Mouse (Mus musculus) intestine, embryonic 16.5 days (tissue): ENCODE measurements around the gene Ppp2r3d. TPM values are rescaled to one million over a fixed set of nuclear protein-coding genes. Genes with fewer than 3 reads are reported as not detected.

ENCODE experiments used
- ATAC-seq: fragments of 200-750 bp; cut with Nextera tagmentation; 2 replicates; pipeline ENCODE4 v1.8.0; 2017; ENCODE audit warnings: moderate TSS enrichment, moderate library complexity
- H3K27ac ChIP-seq: fragments of 300-500 bp; sonication (generic); 2 replicates; pipeline ENCODE4 v1.5.1; 2014; ENCODE audit warnings: mild to moderate bottlenecking, low read length
- H3K27me3 ChIP-seq: fragments of 300-500 bp; sonication (generic); replicated peaks from 2 replicates; pipeline ENCODE4 v1.6.1; 2014; ENCODE audit warnings: low read length, control low read depth, mixed read lengths; ENCODE audit not compliant: control insufficient read depth, insufficient read depth
- H3K36me3 ChIP-seq: fragments of 300-500 bp; sonication (generic); 2 replicates; pipeline ENCODE4 v1.6.1; 2014; ENCODE audit warnings: low read length, control low read depth; ENCODE audit not compliant: control insufficient read depth, insufficient read depth
- H3K4me1 ChIP-seq: fragments of 300-500 bp; sonication (generic); 2 replicates; pipeline ENCODE4 v1.6.1; 2014; ENCODE audit warnings: low read length, control low read depth, mixed read lengths; ENCODE audit not compliant: control insufficient read depth, insufficient read depth
- H3K4me2 ChIP-seq: fragments of 300-500 bp; sonication (generic); 2 replicates; pipeline ENCODE4 v1.6.1; 2014; ENCODE audit warnings: low read depth, low read length, control low read depth
- H3K4me3 ChIP-seq: fragments of 300-500 bp; sonication (generic); 2 replicates; pipeline ENCODE4 v1.5.1; 2014; ENCODE audit warnings: mild to moderate bottlenecking, low read length
- H3K9ac ChIP-seq: fragments of 300-500 bp; sonication (generic); 2 replicates; pipeline ENCODE4 v1.6.1; 2014; ENCODE audit warnings: low read depth, low read length
- H3K9me3 ChIP-seq: fragments of 300-500 bp; sonication (generic); 2 replicates; pipeline ENCODE4 v1.6.1; 2016; ENCODE audit warnings: low read length, control low read depth; ENCODE audit not compliant: control insufficient read depth
- WGBS: fragments of 180-500 bp; shearing (Covaris S2); extraction: QIAGEN DNeasy Blood & Tissue Kit; methylation state at CpG from one replicate; pipeline ENCODE4 v1.1.7; 2014; 5-methylcytosine and 5-hydroxymethylcytosine counted together
- polyA plus RNA-seq: library from polyadenylated mRNA; unstranded; fragments of >200 nt; fragmentation: Nextera tagmentation; extraction: Ambion mirVana; gene quantifications from 2 replicates; pipeline ENCODE4 v1.2.1, GENCODE M21; 2015

Ppp2r3d gene
- polyA plus RNA-seq, 1 experiment from 2014 or later, result 138 TPM

GRCm38 (mm10) chr9:124422427-124422826, 54.3 kb downstream of the Ppp2r3d start:
- H3K27me3 ChIP-seq, result no peaks in the 10 kb centered on the region
- WGBS, result 2% methylated on average over 23 of the region's 25 CpGs
- no peaks in the 10 kb centered on the region for H3K4me1 ChIP-seq
- H3K9ac ChIP-seq, result peak overlapping the region; percentile 75
- H3K4me2 ChIP-seq, result peak overlapping the region; percentile 81
- H3K4me3 ChIP-seq, result peak overlapping the region; percentile 72
- H3K27ac ChIP-seq, result peak overlapping the region; percentile 99
- H3K36me3 ChIP-seq, result no peaks in the 10 kb centered on the region
- peak; percentile 0; the same call in 1 of the 2 replicates for ATAC-seq
- H3K9me3 ChIP-seq, result no peaks in the 10 kb centered on the region

GRCm38 (mm10) chr9:124412921-124413320, 63.8 kb downstream of the Ppp2r3d start:
- Histone ChIP-seq H3K9me3 (no peaks in the 10 kb centered on the region), H3K4me2 (no peak overlapping the region), H3K36me3 (no peaks in the 10 kb centered on the region), H3K9ac (no peak overlapping the region), H3K4me3 (no peak overlapping the region), H3K27ac (no peak overlapping the region), H3K27me3 (no peaks in the 10 kb centered on the region), H3K4me1 (no peaks in the 10 kb centered on the region)
- ATAC-seq, result no peak

- Histone ChIP-seq H3K27ac (no peak overlapping the region), H3K27me3 (no peaks in the 10 kb centered on the region), H3K9ac (no peak overlapping the region), H3K4me2 (no peak overlapping the region), H3K36me3 (no peaks in the 10 kb centered on the region), H3K9me3 (no peaks in the 10 kb centered on the region), H3K4me1 (no peaks in the 10 kb centered on the region), H3K4me3 (no peak overlapping the region)
- 47% methylated on average over 1 of the region's 1 CpGs for whole genome bisulfite sequencing
- no peak for ATAC-seq
Measured at GRCm38 (mm10) chr9:124411553-124411952, 65.1 kb downstream of the Ppp2r3d start.

GRCm38 (mm10) chr9:124408564-124408963, 68.1 kb downstream of the Ppp2r3d start:
- Histone ChIP-seq H3K4me3 (no peak overlapping the region), H3K9me3 (no peaks in the 10 kb centered on the region), H3K27ac (no peak overlapping the region), H3K9ac (no peak overlapping the region), H3K27me3 (no peaks in the 10 kb centered on the region), H3K4me2 (no peak overlapping the region), H3K36me3 (no peaks in the 10 kb centered on the region), H3K4me1 (no peaks in the 10 kb centered on the region)
- ATAC-seq, result no peak
- 81% methylated on average over 1 of the region's 1 CpGs for WGBS

Other genes starting within 250 kb of the Ppp2r3d start
- gene 2010315B03Rik, start 164.2 kb downstream of the Ppp2r3d start, polyA plus RNA-seq, result 14.8 and 15.7 TPM in 2 replicates
- gene Gm21836, start 16.9 kb upstream of the Ppp2r3d start, polyA plus RNA-seq, result not detected in 2 replicates